Mouse (Mus musculus) lung, postnatal 0 days (tissue): ENCODE results near the gene Ccdc88c.

ENCODE experiments used
- CTCF ChIP-seq: IDR thresholded peaks from 2 replicates; pipeline ENCODE4 v1.5.1; 2016; ENCODE audit warnings: antibody characterized with exemption, mild to moderate bottlenecking
- EP300 ChIP-seq: IDR thresholded peaks from 2 replicates; pipeline ENCODE4 v1.6.1; 2016; ENCODE audit warnings: antibody characterized with exemption, mild to moderate bottlenecking, control low read depth

- TF ChIP-seq EP300 = no peak
- TF ChIP-seq CTCF = no peak
Measured at GRCm38 (mm10) chr12:100899111-100899640, 129.7 kb downstream of the Ccdc88c start.
